Mouse (Mus musculus): ENCODE measurements at regions not wholly inside any gene's neighbourhood (a gene's known extent, or its start where the extent isn't known, plus 50 kb on each side); places are given as distances from the start of the nearest gene placed in this dataset.

DNA sequence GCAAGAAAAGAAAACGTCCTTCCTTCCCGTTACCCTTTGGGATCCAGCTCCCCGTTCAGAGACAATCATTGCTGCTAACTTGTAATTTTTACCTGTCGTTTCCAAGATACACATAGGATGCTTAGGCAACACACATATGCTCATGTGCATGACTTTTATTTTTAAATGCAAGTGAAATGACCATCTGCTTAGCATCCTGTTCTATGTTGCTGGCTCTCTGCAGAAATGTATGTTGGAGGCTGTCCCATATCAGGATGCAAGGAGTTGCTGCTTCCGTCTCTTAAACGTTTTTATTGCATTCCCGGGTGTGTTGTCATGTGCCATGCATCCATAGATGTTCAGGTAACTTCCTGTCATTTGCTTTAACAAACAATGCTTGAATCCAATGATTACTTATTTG is 304.9 kb upstream of the Fam92a start:
- Histone ChIP-seq H3K9me3 (no peaks in the 10 kb centered on the region), H3K9ac (replicated peaks) (no peak overlapping the region), H3K36me3 (no peaks in the 10 kb centered on the region), H3K4me3 (replicated peaks) (no peak overlapping the region), H3K4me1 (replicated peaks) (0 out of 2 replicates have a peak, but pooled peaks cover 5% of the 10 kb centered on the region), H3K27ac (no peak overlapping the region), H3K27me3 (no peaks in the 10 kb centered on the region), H3K4me2 (no peak overlapping the region)
- no peak for ATAC-seq (ENCODE audit: insufficient number of reproducible peaks, insufficient read depth, low FRiP score, low TSS enrichment, low read depth)
- 62% methylated on average over 7 of the region's 7 CpGs for WGBS

DNA sequence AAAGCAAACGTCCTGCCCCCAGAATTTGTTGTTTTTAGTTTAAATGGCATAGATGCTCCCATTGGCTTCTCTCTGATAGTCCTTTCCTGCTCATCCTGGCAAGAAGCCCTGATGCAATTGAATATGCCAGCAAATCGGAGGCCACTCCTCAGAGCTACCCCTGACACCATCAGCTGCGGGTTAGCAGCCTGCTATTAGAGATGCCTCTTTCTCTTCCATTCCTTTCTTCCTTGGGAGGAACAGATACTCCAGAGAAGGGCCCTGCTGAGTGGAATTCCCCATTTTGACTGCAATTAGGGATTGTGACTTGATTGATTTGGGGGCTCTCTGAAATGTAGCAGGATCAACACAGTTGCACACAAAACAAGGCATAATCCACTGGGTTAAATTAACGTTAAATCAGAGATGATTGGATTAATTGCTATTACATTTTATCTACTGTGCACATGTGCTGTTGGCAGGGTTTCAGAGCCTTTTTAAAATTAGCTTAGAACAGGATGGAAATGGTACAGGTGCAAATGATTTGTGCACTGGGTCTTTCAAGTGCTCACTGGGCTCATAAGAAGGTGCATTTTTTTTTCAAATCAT is 303.3 kb upstream of the Fam92a start:
- WGBS, result 71% methylated on average over 4 of the region's 4 CpGs
- no peaks in the 10 kb centered on the region for H3K27me3 ChIP-seq
- no peak for ATAC-seq (ENCODE audit: insufficient number of reproducible peaks, insufficient read depth, low FRiP score, low TSS enrichment, low read depth)

DNA sequence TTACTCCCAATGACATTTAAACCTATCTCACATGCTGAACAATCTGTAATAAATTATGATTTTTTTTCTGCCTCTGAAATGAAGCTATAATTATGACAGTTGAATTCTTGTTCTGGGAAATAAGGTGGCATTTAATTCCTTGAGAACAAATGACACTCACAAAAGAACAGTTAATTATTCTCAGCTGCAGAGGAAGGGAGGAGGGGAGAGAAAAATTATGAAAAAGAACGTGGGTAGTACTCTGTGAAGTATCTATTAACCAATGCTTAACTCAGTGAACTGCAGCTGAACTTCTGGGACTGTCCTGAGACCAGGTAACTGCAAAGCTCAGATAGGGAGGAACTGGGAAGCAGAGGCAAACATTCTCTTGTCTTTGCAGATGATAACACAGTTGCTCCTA is 302.6 kb upstream of the Fam92a start:
- no peak overlapping the region for H3K27ac ChIP-seq
- no peaks in the 10 kb centered on the region for H3K36me3 ChIP-seq
- no peak overlapping the region for H3K4me2 ChIP-seq
- 25% methylated on average over 1 of the region's 1 CpGs for WGBS
- H3K9ac ChIP-seq (replicated peaks), result no peak overlapping the region
- 0 out of 2 replicates have a peak, but pooled peaks cover 5% of the 10 kb centered on the region for H3K4me1 ChIP-seq (replicated peaks)
- ATAC-seq (ENCODE audit: insufficient number of reproducible peaks, insufficient read depth, low FRiP score, low TSS enrichment, low read depth), result no peak
- no peaks in the 10 kb centered on the region for H3K9me3 ChIP-seq
- no peaks in the 10 kb centered on the region for H3K27me3 ChIP-seq
- no peak overlapping the region for H3K4me3 ChIP-seq (replicated peaks)

More for the DNA sequence above, 303.3 kb upstream of the Fam92a start:
- Histone ChIP-seq H3K4me3 (replicated peaks) (no peak overlapping the region), H3K9ac (replicated peaks) (no peak overlapping the region), H3K9me3 (no peaks in the 10 kb centered on the region), H3K36me3 (no peaks in the 10 kb centered on the region), H3K4me1 (replicated peaks) (0 out of 2 replicates have a peak, but pooled peaks cover 5% of the 10 kb centered on the region), H3K27ac (no peak overlapping the region), H3K4me2 (no peak overlapping the region)

DNA sequence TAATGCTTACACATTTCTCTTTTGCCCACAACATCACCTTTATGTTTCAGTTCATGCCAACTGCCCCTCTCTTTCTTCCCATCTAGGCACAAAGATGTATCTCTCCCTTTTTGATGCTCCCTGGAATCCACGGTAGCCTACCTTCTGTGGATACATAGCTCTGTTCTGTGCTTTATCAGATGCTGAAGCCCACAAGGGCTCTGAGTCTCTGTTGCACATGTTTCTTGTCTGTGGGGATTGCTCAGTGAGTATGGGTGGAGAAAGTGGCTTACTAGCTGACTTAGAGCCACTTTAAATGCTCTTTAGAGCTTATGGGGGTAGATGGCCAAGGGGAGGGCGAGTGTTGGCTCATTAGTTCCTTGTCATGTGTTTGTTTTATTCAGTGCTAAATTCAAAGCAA is 289.9 kb upstream of the Fam92a start:
- 86% methylated on average over 2 of the region's 2 CpGs for WGBS
- Histone ChIP-seq H3K4me2 (no peak overlapping the region), H3K36me3 (no peaks in the 10 kb centered on the region)

DNA sequence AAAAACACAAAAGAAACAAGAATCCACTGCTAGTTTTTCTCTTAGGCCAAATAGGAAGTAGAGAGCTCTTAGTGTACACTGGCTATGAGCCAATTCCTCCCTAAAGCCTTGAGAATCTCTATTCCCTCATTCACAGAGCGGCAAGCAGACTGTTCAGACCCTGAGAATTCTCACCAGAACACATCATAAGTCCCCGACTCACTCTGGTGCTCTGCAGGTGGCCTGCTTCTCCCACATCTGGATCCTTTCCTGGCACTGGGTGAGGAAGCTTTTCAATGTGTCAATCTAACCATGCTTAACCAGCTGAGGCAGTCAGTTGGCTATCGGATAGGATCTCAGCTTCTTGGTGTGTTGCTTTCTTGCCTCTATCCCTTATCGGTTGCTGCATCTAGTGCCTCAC is 289.4 kb upstream of the Fam92a start:
- Histone ChIP-seq H3K27ac (no peak overlapping the region), H3K36me3 (no peaks in the 10 kb centered on the region), H3K4me2 (no peak overlapping the region), H3K9me3 (no peaks in the 10 kb centered on the region), H3K4me3 (replicated peaks) (no peak overlapping the region), H3K4me1 (replicated peaks) (peaks cover 8% of the 10 kb centered on the region; the same call in 1 of the 2 replicates), H3K27me3 (no peaks in the 10 kb centered on the region), H3K9ac (replicated peaks) (no peak overlapping the region)
- WGBS, result 58% methylated on average over 4 of the region's 4 CpGs
- ATAC-seq (ENCODE audit: insufficient number of reproducible peaks, insufficient read depth, low FRiP score, low TSS enrichment, low read depth), result no peak

More for the DNA sequence above, 289.9 kb upstream of the Fam92a start:
- peaks cover 8% of the 10 kb centered on the region; the same call in 1 of the 2 replicates for H3K4me1 ChIP-seq (replicated peaks)
- H3K27me3 ChIP-seq, result no peaks in the 10 kb centered on the region
- H3K4me3 ChIP-seq (replicated peaks), result no peak overlapping the region
- no peak overlapping the region for H3K27ac ChIP-seq
- ATAC-seq (ENCODE audit: insufficient number of reproducible peaks, insufficient read depth, low FRiP score, low TSS enrichment, low read depth), result no peak
- no peak overlapping the region for H3K9ac ChIP-seq (replicated peaks)
- H3K9me3 ChIP-seq, result no peaks in the 10 kb centered on the region

DNA sequence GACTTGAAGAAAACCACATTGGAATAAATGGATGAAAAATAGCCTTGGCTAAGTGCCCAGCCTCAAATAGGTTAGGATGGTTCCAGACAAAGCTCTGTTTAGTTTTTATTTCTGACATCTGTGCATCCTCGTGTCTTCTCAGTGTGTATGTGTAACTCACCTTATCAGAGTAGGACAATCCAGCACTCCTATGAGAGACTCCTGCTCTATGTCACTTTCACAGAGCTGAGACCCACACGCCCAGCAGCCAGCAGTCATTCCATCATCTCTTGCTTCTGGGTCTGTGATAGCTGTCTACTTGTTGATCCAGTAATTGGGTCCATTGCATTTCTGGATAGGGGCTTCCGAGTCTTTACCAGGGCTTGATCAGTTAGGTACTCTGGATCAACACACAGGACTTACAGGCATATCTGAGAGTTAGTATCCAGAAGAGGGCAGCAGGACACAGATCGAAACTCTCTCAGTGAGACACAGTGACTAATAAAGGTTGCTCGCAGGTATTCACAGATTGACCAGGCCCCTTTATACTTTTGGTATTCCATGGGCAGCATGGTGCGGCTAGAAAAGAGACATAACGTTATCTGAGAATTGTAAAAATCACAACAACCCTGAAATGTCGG is 286.3 kb upstream of the Fam92a start:
- Histone ChIP-seq H3K27ac (no peak overlapping the region), H3K4me3 (replicated peaks) (no peak overlapping the region), H3K4me2 (no peak overlapping the region), H3K9ac (replicated peaks) (no peak overlapping the region), H3K9me3 (no peaks in the 10 kb centered on the region), H3K4me1 (replicated peaks) (peaks cover 8% of the 10 kb centered on the region; the same call in 1 of the 2 replicates), H3K36me3 (no peaks in the 10 kb centered on the region), H3K27me3 (no peaks in the 10 kb centered on the region)
- ATAC-seq (ENCODE audit: insufficient number of reproducible peaks, insufficient read depth, low FRiP score, low TSS enrichment, low read depth), result no peak
- 80% methylated on average over 8 of the region's 8 CpGs for WGBS

DNA sequence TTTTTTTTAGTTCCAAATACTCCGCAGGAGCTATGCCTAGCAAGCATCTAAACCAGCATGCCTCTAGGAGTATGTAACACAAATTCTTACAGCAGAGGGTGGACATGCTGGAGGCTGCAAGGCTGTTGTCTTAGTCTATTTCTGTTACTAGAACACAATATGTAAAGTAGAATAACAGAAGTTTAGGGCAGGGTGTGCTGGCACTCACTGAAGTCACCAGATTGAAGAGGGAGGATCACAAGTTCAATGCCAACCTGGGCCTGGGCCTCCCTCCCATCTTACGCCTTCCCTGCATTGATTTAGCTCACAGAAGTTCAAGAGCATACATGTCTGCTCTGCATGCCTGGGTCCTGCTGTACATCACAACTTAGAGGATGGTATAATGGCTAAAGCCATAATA is 280.3 kb upstream of the Fam92a start:
- no peak overlapping the region for H3K4me3 ChIP-seq (replicated peaks)
- no peaks in the 10 kb centered on the region for H3K4me1 ChIP-seq (replicated peaks)
- 88% methylated on average over 2 of the region's 2 CpGs for WGBS
- H3K27ac ChIP-seq, result no peak overlapping the region
- ATAC-seq (ENCODE audit: insufficient number of reproducible peaks, insufficient read depth, low FRiP score, low TSS enrichment, low read depth), result no peak
- no peaks in the 10 kb centered on the region for H3K36me3 ChIP-seq
- H3K27me3 ChIP-seq, result no peaks in the 10 kb centered on the region
- H3K9ac ChIP-seq (replicated peaks), result no peak overlapping the region
- no peak overlapping the region for H3K4me2 ChIP-seq
- H3K9me3 ChIP-seq, result no peaks in the 10 kb centered on the region

DNA sequence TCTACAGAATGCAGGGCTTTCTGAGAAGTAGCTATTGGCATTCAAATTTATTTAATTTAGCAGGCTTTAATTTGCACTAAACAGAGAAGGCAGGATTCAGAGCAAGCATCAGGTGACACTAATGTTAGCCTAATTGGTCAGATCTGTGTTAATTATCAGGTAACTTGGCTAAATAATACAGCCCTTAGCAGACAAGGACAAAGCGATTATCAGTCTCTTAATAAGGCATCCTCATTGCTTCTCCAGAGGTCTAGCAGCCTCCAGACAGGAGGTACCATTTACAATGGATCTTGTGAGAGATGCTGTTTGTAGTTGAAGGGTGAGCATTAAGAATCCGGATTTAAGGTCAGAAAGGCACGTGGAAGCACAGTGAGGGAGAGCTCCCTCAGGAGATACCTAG is 253.7 kb upstream of the Fam92a start:
- Histone ChIP-seq H3K9ac (replicated peaks) (no peak overlapping the region), H3K36me3 (no peaks in the 10 kb centered on the region), H3K27me3 (no peaks in the 10 kb centered on the region), H3K9me3 (no peaks in the 10 kb centered on the region), H3K27ac (no peak overlapping the region), H3K4me3 (replicated peaks) (no peak overlapping the region), H3K4me2 (no peak overlapping the region), H3K4me1 (replicated peaks) (no peaks in the 10 kb centered on the region)
- WGBS, result 40% methylated on average over 3 of the region's 3 CpGs
- ATAC-seq (ENCODE audit: insufficient number of reproducible peaks, insufficient read depth, low FRiP score, low TSS enrichment, low read depth), result no peak

DNA sequence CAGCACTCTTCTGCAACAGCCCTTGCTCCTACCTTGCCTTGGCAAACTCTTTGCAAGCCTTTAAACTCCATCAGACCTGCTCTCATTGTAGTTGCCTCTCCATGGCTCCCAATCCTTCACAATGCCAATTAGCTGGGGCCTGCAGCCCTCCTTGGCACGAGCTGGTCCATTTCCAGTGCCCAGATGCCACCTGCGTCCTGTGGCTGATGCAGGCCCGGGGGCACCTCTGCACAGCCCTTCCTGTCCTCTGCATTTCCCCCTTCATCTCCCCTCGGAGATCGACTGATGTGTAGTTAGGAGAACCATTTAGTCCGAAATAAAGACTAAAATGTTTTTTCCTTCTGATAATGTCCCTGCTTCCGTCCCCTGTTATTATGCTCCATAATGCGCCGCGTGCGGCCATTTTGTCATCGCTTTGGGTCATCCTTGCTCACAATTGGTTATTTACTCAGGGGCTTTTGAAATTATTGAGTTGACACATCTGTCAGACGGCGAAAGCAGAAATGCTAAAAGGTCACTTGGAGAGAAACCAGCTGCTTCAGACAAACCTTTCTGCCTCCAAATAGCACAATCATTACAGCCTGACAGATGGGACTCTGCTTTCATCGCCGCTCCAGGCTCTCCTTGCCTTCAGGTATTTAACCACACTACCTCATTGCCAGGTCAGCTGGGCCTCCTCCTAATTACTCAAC is 250.0 kb upstream of the Fam92a start:
- Histone ChIP-seq H3K27me3 (no peaks in the 10 kb centered on the region), H3K36me3 (no peaks in the 10 kb centered on the region), H3K27ac (no peak overlapping the region), H3K4me3 (replicated peaks) (no peak overlapping the region), H3K4me1 (replicated peaks) (peaks cover 2% of the 10 kb centered on the region; the same call in 1 of the 2 replicates), H3K9ac (replicated peaks) (no peak overlapping the region), H3K9me3 (no peaks in the 10 kb centered on the region), H3K4me2 (no peak overlapping the region)
- no peak for ATAC-seq (ENCODE audit: insufficient number of reproducible peaks, insufficient read depth, low FRiP score, low TSS enrichment, low read depth)
- WGBS, result 86% methylated on average over 16 of the region's 16 CpGs

DNA sequence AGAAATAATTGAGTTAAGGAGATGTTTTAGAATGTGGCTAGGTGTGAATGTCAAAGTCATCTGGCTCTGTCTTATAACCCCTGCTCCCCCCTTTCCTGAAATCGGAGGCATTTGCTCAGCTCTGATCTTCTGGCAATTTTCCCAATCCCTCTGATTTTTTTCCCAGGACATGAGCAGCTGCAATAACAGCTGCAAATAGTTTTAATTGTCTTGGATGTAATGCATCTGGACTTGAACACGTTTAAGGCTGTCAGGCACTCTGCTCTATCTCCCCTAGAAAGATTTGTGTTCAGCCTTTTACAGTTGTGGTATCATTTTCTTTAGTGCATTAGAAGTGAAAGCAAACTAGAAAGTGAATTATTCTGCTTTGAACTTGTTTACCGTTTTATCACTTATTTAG is 246.3 kb upstream of the Fam92a start:
- Histone ChIP-seq H3K4me3 (replicated peaks) (no peak overlapping the region), H3K27me3 (no peaks in the 10 kb centered on the region), H3K27ac (no peak overlapping the region), H3K9ac (replicated peaks) (no peak overlapping the region), H3K9me3 (no peaks in the 10 kb centered on the region), H3K4me2 (no peak overlapping the region), H3K4me1 (replicated peaks) (peaks cover 2% of the 10 kb centered on the region; the same call in 1 of the 2 replicates), H3K36me3 (no peaks in the 10 kb centered on the region)
- 36% methylated on average over 3 of the region's 3 CpGs for WGBS
- ATAC-seq (ENCODE audit: insufficient number of reproducible peaks, insufficient read depth, low FRiP score, low TSS enrichment, low read depth), result peak; percentile 78

DNA sequence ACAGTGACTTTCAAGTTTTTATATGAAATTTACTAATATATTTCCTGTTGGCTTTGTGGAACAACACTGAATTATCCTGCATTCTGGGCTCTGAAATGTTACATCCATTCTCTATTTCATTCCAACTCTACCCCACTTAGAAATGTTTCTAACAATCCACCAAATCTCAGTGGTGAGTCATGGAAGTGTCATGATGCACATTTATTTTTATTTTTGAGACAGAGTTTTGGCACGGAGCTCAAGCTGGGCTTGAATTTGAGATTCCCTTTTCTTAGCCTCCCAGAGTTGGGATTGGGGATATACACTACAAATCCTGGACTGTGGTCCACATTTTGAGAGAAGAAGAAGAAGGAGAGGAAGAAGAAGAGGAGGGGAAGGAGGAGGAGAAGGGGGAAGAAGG is 223.5 kb upstream of the Fam92a start:
- Histone ChIP-seq H3K36me3 (no peaks in the 10 kb centered on the region), H3K9ac (replicated peaks) (no peak overlapping the region), H3K4me2 (no peak overlapping the region), H3K27me3 (no peaks in the 10 kb centered on the region), H3K4me3 (replicated peaks) (no peak overlapping the region), H3K27ac (no peak overlapping the region), H3K4me1 (replicated peaks) (no peaks in the 10 kb centered on the region), H3K9me3 (no peaks in the 10 kb centered on the region)
- ATAC-seq (ENCODE audit: insufficient number of reproducible peaks, insufficient read depth, low FRiP score, low TSS enrichment, low read depth), result no peak
- WGBS, result 74% methylated on average over 1 of the region's 1 CpGs

Data from limb, embryonic 12.5 days (tissue).